Mouse (Mus musculus) cerebellum, adult 2 months (tissue): ENCODE measurements at regions not wholly inside any gene's neighbourhood (a gene's known extent, or its start where the extent isn't known, plus 50 kb on each side); places are given as distances from the start of the nearest gene placed in this dataset.

Experiments used
- CTCF ChIP-seq: fragments of 200-500 bp; IDR thresholded peaks from 2 replicates; pipeline ENCODE4 v1.5.1; 2011; ENCODE audit warnings: low read depth, mild to moderate bottlenecking, control low read depth, low read length, moderate library complexity, borderline replicate concordance; ENCODE audit not compliant: insufficient read depth
- POLR2A ChIP-seq: fragments of 200-500 bp; IDR thresholded peaks from 2 replicates; pipeline ENCODE4 v1.6.1; 2011; ENCODE audit warnings: low read length, control low read depth, borderline replicate concordance; ENCODE audit not compliant: insufficient read depth

DNA sequence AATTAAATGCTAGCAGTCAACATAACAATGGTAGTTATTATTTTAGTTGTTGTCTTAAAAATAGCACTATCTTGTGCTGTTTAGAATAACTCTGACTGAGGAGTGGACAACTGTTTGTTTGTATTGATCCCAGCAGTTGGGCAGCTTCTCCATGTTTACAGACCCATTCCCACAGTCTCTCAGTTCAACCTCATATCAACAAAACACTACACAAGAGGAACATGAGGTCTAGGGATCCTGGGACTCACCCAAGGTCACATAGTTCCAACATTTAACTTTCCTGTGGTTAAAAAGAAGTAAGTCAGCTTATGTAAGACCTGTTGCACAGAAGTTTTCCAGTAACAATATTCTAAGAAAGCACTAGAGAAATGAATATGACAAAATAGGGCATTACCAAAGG lies 203.0 kb upstream of the Usp24 start:
- no peak for TF ChIP-seq CTCF
- TF ChIP-seq POLR2A: no peak
